Mouse (Mus musculus): ENCODE data around the gene Nek1. TPM values are rescaled to one million over a fixed set of nuclear protein-coding genes. Genes with fewer than 3 reads are reported as not detected.
A peak's percentile ranks its signal among the peaks of the same experiment; 100 is the strongest.

The Nek1 gene
- total and polyA plus RNA-seq, 2 experiments from 2014 or later = 15.0 to 22.0 TPM

- no peak overlapping the region for H3K9ac ChIP-seq (replicated peaks; ENCODE audit: low read length, poor library complexity, severe bottlenecking)
- no peaks in the 10 kb centered on the region for H3K27me3 ChIP-seq (ENCODE audit: insufficient read depth, low read length)
- no peaks in the 10 kb centered on the region for H3K36me3 ChIP-seq (ENCODE audit: insufficient read depth, low read length)
- 56% methylated on average over 3 of the region's 3 CpGs for WGBS
- no peak overlapping the region for H3K4me2 ChIP-seq (ENCODE audit: low read depth, low read length, poor library complexity, severe bottlenecking)
- no peak overlapping the region for H3K4me3 ChIP-seq (ENCODE audit: low read depth, low read length)
- DNase-seq (ENCODE audit: low spot score) (no peak), ATAC-seq (ENCODE audit: low FRiP score) (no peak)
- no peaks in the 10 kb centered on the region for H3K9me3 ChIP-seq (ENCODE audit: low read length)
- no peaks in the 10 kb centered on the region for H3K4me1 ChIP-seq (ENCODE audit: insufficient read depth, low read length)
- no peak for TF ChIP-seq CTCF (IDR thresholded peaks at IDR 0.05)
- H3K27ac ChIP-seq (ENCODE audit: low read depth, low read length) = no peak overlapping the region
Measured at GRCm38 (mm10) chr8:60965741-60966140, 27.3 kb upstream of the Nek1 start.

GRCm38 (mm10) chr8:60969091-60969490 lies 23.9 kb upstream of the Nek1 start:
- Histone ChIP-seq H3K27me3 (ENCODE audit: insufficient read depth, low read length) (no peaks in the 10 kb centered on the region), H3K4me2 (ENCODE audit: low read depth, low read length, poor library complexity, severe bottlenecking) (no peak overlapping the region), H3K36me3 (ENCODE audit: insufficient read depth, low read length) (no peaks in the 10 kb centered on the region), H3K27ac (ENCODE audit: low read depth, low read length) (no peak overlapping the region), H3K9ac (replicated peaks; ENCODE audit: low read length, poor library complexity, severe bottlenecking) (no peak overlapping the region), H3K4me3 (ENCODE audit: low read depth, low read length) (no peak overlapping the region), H3K9me3 (ENCODE audit: low read length) (no peaks in the 10 kb centered on the region), H3K4me1 (ENCODE audit: insufficient read depth, low read length) (no peaks in the 10 kb centered on the region)
- TF ChIP-seq CTCF (IDR thresholded peaks at IDR 0.05) = no peak
- ATAC-seq (ENCODE audit: low FRiP score) = no peak
- DNase-seq (ENCODE audit: low spot score) = no peak
- 63% methylated on average over 2 of the region's 2 CpGs for WGBS

- no peaks in the 10 kb centered on the region for H3K36me3 ChIP-seq (ENCODE audit: insufficient read depth, low read length)
- no peak for TF ChIP-seq CTCF (IDR thresholded peaks at IDR 0.05)
- H3K4me2 ChIP-seq (ENCODE audit: low read depth, low read length, poor library complexity, severe bottlenecking) = no peak overlapping the region
- ATAC-seq (ENCODE audit: low FRiP score) = no peak
- H3K27ac ChIP-seq (ENCODE audit: low read depth, low read length) = no peak overlapping the region
- no peaks in the 10 kb centered on the region for H3K9me3 ChIP-seq (ENCODE audit: low read length)
- no peaks in the 10 kb centered on the region for H3K27me3 ChIP-seq (ENCODE audit: insufficient read depth, low read length)
- H3K9ac ChIP-seq (replicated peaks; ENCODE audit: low read length, poor library complexity, severe bottlenecking) = no peak overlapping the region
- H3K4me3 ChIP-seq (ENCODE audit: low read depth, low read length) = no peak overlapping the region
- DNase-seq (ENCODE audit: low spot score) = peak; percentile 34
- no peaks in the 10 kb centered on the region for H3K4me1 ChIP-seq (ENCODE audit: insufficient read depth, low read length)
- 62% methylated on average over 4 of the region's 4 CpGs for WGBS
Measured at GRCm38 (mm10) chr8:60971808-60972207, 21.2 kb upstream of the Nek1 start.

- no peak overlapping the region for H3K4me2 ChIP-seq (ENCODE audit: low read depth, low read length, poor library complexity, severe bottlenecking)
- no peaks in the 10 kb centered on the region for H3K36me3 ChIP-seq (ENCODE audit: insufficient read depth, low read length)
- H3K4me1 ChIP-seq (ENCODE audit: insufficient read depth, low read length) = no peaks in the 10 kb centered on the region
- no peak overlapping the region for H3K4me3 ChIP-seq (ENCODE audit: low read depth, low read length)
- H3K27ac ChIP-seq (ENCODE audit: low read depth, low read length) = no peak overlapping the region
- no peak for TF ChIP-seq CTCF (IDR thresholded peaks at IDR 0.05)
- no peak for ATAC-seq (ENCODE audit: low FRiP score)
- 85% methylated on average over 2 of the region's 2 CpGs for WGBS
- DNase-seq (ENCODE audit: low spot score) = no peak
- H3K27me3 ChIP-seq (ENCODE audit: insufficient read depth, low read length) = no peaks in the 10 kb centered on the region
- no peak overlapping the region for H3K9ac ChIP-seq (replicated peaks; ENCODE audit: low read length, poor library complexity, severe bottlenecking)
- H3K9me3 ChIP-seq (ENCODE audit: low read length) = no peaks in the 10 kb centered on the region
Measured at GRCm38 (mm10) chr8:60973448-60973847, 19.5 kb upstream of the Nek1 start.

- Histone ChIP-seq H3K4me3 (ENCODE audit: low read depth, low read length) (no peak overlapping the region), H3K27me3 (ENCODE audit: insufficient read depth, low read length) (no peaks in the 10 kb centered on the region), H3K9ac (replicated peaks; ENCODE audit: low read length, poor library complexity, severe bottlenecking) (no peak overlapping the region), H3K4me1 (ENCODE audit: insufficient read depth, low read length) (no peaks in the 10 kb centered on the region), H3K36me3 (ENCODE audit: insufficient read depth, low read length) (no peaks in the 10 kb centered on the region), H3K4me2 (ENCODE audit: low read depth, low read length, poor library complexity, severe bottlenecking) (no peak overlapping the region), H3K27ac (ENCODE audit: low read depth, low read length) (no peak overlapping the region), H3K9me3 (ENCODE audit: low read length) (no peaks in the 10 kb centered on the region)
- TF ChIP-seq CTCF (IDR thresholded peaks at IDR 0.05) = no peak
- WGBS = 87% methylated on average over 2 of the region's 2 CpGs
- DNase-seq (ENCODE audit: low spot score) (no peak), ATAC-seq (ENCODE audit: low FRiP score) (no peak)
Measured at GRCm38 (mm10) chr8:60974837-60975236, 18.2 kb upstream of the Nek1 start.

- Histone ChIP-seq H3K9ac (replicated peaks; ENCODE audit: low read length, poor library complexity, severe bottlenecking) (no peak overlapping the region), H3K9me3 (ENCODE audit: low read length) (no peaks in the 10 kb centered on the region), H3K27ac (ENCODE audit: low read depth, low read length) (no peak overlapping the region), H3K4me3 (ENCODE audit: low read depth, low read length) (no peak overlapping the region), H3K36me3 (ENCODE audit: insufficient read depth, low read length) (no peaks in the 10 kb centered on the region), H3K4me2 (ENCODE audit: low read depth, low read length, poor library complexity, severe bottlenecking) (no peak overlapping the region), H3K27me3 (ENCODE audit: insufficient read depth, low read length) (no peaks in the 10 kb centered on the region), H3K4me1 (ENCODE audit: insufficient read depth, low read length) (peaks cover 8% of the 10 kb centered on the region; the same call in 1 of the 2 replicates)
- no peak for ATAC-seq (ENCODE audit: low FRiP score)
- DNase-seq (ENCODE audit: low spot score) = no peak
- TF ChIP-seq CTCF (IDR thresholded peaks at IDR 0.05) = no peak
- 77% methylated on average over 9 of the region's 9 CpGs for WGBS
Measured at GRCm38 (mm10) chr8:60976818-60977217, 16.2 kb upstream of the Nek1 start.
